Comparison of ENCODE assay signal across 16 mouse cellular contexts in genomic region chr2:81118757-81119156, GRCm38 (mm10).
"Had no signal": no experiment of that assay in that cellular context is flagged by ENCODE, and none has a peak within 500 bp of the region (broad histone marks: within the 10 kb centered on the region; RNA-seq: fewer than 3 reads in every experiment).

No protein-coding gene starts in this region.

- H3K4me1 ChIP-seq: neural tube, embryonic 13.5 days; neural tube, embryonic 15.5 days; stomach, embryonic 15.5 days had no signal

- DNase-seq: retina, postnatal 1 day; right cerebral cortex, adult 18-20 months; right cerebral cortex, postnatal 14 days; right cerebral cortex, postnatal 25 days; right cerebral cortex, postnatal 4 days; spleen, adult 18-20 months; thymus, adult 18-20 months; thymus, adult 2 months; thymus, postnatal 14 days; thymus, postnatal 25 days; thymus, postnatal 36 days; thymus, postnatal 4 days had no signal

- H3K4me2 ChIP-seq: neural tube, embryonic 13.5 days; neural tube, embryonic 15.5 days; stomach, embryonic 15.5 days had no signal

- H3K9me3 ChIP-seq: neural tube, embryonic 13.5 days; neural tube, embryonic 15.5 days; stomach, embryonic 15.5 days had no signal

- H3K27ac ChIP-seq: neural tube, embryonic 13.5 days; neural tube, embryonic 15.5 days; stomach, embryonic 15.5 days; stomach, postnatal 0 days had no signal

- H3K9ac ChIP-seq: neural tube, embryonic 13.5 days; neural tube, embryonic 15.5 days; stomach, embryonic 15.5 days had no signal

- H3K27me3 ChIP-seq: neural tube, embryonic 13.5 days; neural tube, embryonic 15.5 days; stomach, embryonic 15.5 days had no signal

- H3K36me3 ChIP-seq: neural tube, embryonic 13.5 days; neural tube, embryonic 15.5 days; stomach, embryonic 15.5 days had no signal

- H3K4me3 ChIP-seq: neural tube, embryonic 13.5 days; neural tube, embryonic 15.5 days; stomach, embryonic 15.5 days had no signal
